Mouse (Mus musculus) embryo, embryonic 10 days (tissue): ENCODE measurements around the gene Tma7.

Experiments used
- DNase-seq: peaks from one replicate; pipeline ENCODE4 v3.0.0-alpha.2; 2015; ENCODE audit warnings: low spot score

The Tma7 gene

GRCm38 (mm10) chr9:109082124-109082800 lies at the start of gene Tma7, which contains the start of gene Ccdc51:
TSS of gene Tma7 (minus strand) at chr9:109082587.
TSS of gene Ccdc51 (plus strand) at chr9:109082493.
- peak; percentile 95 for DNase-seq

- DNase-seq = no peak
Measured at GRCm38 (mm10) chr9:109130076-109130475, 47.7 kb upstream of the Tma7 start.

GRCm38 (mm10) chr9:109128211-109128610 lies 45.8 kb upstream of the Tma7 start:
- DNase-seq = no peak

- DNase-seq = no peak
Measured at GRCm38 (mm10) chr9:109127076-109127475, 44.7 kb upstream of the Tma7 start.

- no peak for DNase-seq
Measured at GRCm38 (mm10) chr9:109125481-109125880, 43.1 kb upstream of the Tma7 start.

- no peak for DNase-seq
Measured at GRCm38 (mm10) chr9:109125043-109125442, 42.7 kb upstream of the Tma7 start.

- DNase-seq = no peak
Measured at GRCm38 (mm10) chr9:109124164-109124563, 41.8 kb upstream of the Tma7 start.

GRCm38 (mm10) chr9:109123266-109123665 lies 40.9 kb upstream of the Tma7 start:
- no peak for DNase-seq

- peak; percentile 74 for DNase-seq
Measured at GRCm38 (mm10) chr9:109122553-109123085, 40.2 kb upstream of the Tma7 start.

- no peak for DNase-seq
Measured at GRCm38 (mm10) chr9:109120956-109121355, 38.6 kb upstream of the Tma7 start.

- no peak for DNase-seq
Measured at GRCm38 (mm10) chr9:109119571-109119970, 37.2 kb upstream of the Tma7 start.

- no peak for DNase-seq
Measured at GRCm38 (mm10) chr9:109118106-109118505, 35.7 kb upstream of the Tma7 start.

GRCm38 (mm10) chr9:109116205-109116604 lies 33.8 kb upstream of the Tma7 start:
- no peak for DNase-seq

GRCm38 (mm10) chr9:109114871-109115270 lies 32.5 kb upstream of the Tma7 start:
- no peak for DNase-seq

GRCm38 (mm10) chr9:109114276-109114675 lies 31.9 kb upstream of the Tma7 start:
- no peak for DNase-seq

GRCm38 (mm10) chr9:109113331-109113730 lies 30.9 kb upstream of the Tma7 start:
- DNase-seq = no peak

GRCm38 (mm10) chr9:109111591-109111990 lies 29.2 kb upstream of the Tma7 start:
- no peak for DNase-seq

GRCm38 (mm10) chr9:109111101-109111500 lies 28.7 kb upstream of the Tma7 start:
- no peak for DNase-seq

- DNase-seq = no peak
Measured at GRCm38 (mm10) chr9:109110240-109110639, 27.9 kb upstream of the Tma7 start.

- DNase-seq = no peak
Measured at GRCm38 (mm10) chr9:109107341-109107740, 25.0 kb upstream of the Tma7 start.

- DNase-seq = no peak
Measured at GRCm38 (mm10) chr9:109105648-109106047, 23.3 kb upstream of the Tma7 start.

GRCm38 (mm10) chr9:109105011-109105410 lies 22.6 kb upstream of the Tma7 start:
- no peak for DNase-seq

- no peak for DNase-seq
Measured at GRCm38 (mm10) chr9:109104083-109104482, 21.7 kb upstream of the Tma7 start.

- no peak for DNase-seq
Measured at GRCm38 (mm10) chr9:109103250-109103649, 20.9 kb upstream of the Tma7 start.
